ENCODE assay signal across 8 mouse cellular contexts in genomic region chr10:11491956-11492355, GRCm38 (mm10).
DNase-seq lines count a peak whose midpoint lies in the region; ATAC-seq and TF ChIP-seq lines count a peak whose summit lies in the region.

No protein-coding gene starts in this region.

- peaks cover 20% of the 10 kb centered on the region for H3K9me3 ChIP-seq in heart, embryonic 13.5 days

- no peak overlapping the region for H3K4me2 ChIP-seq in heart, embryonic 13.5 days

- H3K27me3 ChIP-seq in Patski = no peaks in the 10 kb centered on the region
- H3K27me3 ChIP-seq in heart, embryonic 13.5 days (replicated peaks) = no peaks in the 10 kb centered on the region

- no peak overlapping the region for H3K27ac ChIP-seq in heart, embryonic 13.5 days (replicated peaks)

- POLR2A ChIA-PET in Patski (lab: Charles Lee) = no interaction called here

- H3K4me1 ChIP-seq in heart, embryonic 13.5 days = no peaks in the 10 kb centered on the region

- peak; percentile 28 for DNase-seq in Patski (ENCODE audit: low read depth, low spot score)
- peak; percentile 66 for DNase-seq in cerebellum, postnatal 4 days (ENCODE audit: low spot score in 2 of 2)
- DNase-seq in kidney, postnatal 36 days = peak; percentile 20 to 72
- peak; percentile 78 for DNase-seq in right cerebral cortex, postnatal 14 days
- DNase-seq in layer of hippocampus, adult 9-10 months (ENCODE audit: low spot score) = no peak

- in situ Hi-C loops in Patski (cut with MboI; ENCODE audit: low pct_unique_long_range_greater_than_20kb) = no loop called here

- H3K9ac ChIP-seq in heart, embryonic 13.5 days = no peak overlapping the region

- TF ChIP-seq CTCF in Patski (IDR thresholded peaks at IDR 0.05) = no peak

- WGBS in heart, embryonic 13.5 days = 32% methylated on average over 28 of the region's 28 CpGs

- no peaks in the 10 kb centered on the region for H3K36me3 ChIP-seq in heart, embryonic 13.5 days

- ATAC-seq in CD4-positive, CD25-positive, alpha-beta regulatory T cell, adult 4 months = peak; percentile 83
- peak; percentile 100 for ATAC-seq in Patski
- ATAC-seq in heart, embryonic 13.5 days (ENCODE audit: extremely low read depth, insufficient number of reproducible peaks, low FRiP score, low TSS enrichment) = peak; percentile 99
- ATAC-seq in megakaryocyte, adult 5-6 weeks (ENCODE audit: poor library complexity, severe bottlenecking) = peak; percentile 97

- CTCF ChIA-PET in Patski (lab: Charles Lee) = no interaction called here

- H3K4me3 ChIP-seq in heart, embryonic 13.5 days = no peak overlapping the region
